Mouse (Mus musculus) 3T3-L1 (cell line): ENCODE results near the gene Gm11172.
A peak's percentile ranks its signal among the peaks of the same experiment; 100 is the strongest.

Source experiments
- DNase-seq: peaks from one replicate; pipeline ENCODE4 v3.0.0-alpha.2; 2015; ENCODE audit warnings: low read depth, low spot score

Gm11172 gene

DNA sequence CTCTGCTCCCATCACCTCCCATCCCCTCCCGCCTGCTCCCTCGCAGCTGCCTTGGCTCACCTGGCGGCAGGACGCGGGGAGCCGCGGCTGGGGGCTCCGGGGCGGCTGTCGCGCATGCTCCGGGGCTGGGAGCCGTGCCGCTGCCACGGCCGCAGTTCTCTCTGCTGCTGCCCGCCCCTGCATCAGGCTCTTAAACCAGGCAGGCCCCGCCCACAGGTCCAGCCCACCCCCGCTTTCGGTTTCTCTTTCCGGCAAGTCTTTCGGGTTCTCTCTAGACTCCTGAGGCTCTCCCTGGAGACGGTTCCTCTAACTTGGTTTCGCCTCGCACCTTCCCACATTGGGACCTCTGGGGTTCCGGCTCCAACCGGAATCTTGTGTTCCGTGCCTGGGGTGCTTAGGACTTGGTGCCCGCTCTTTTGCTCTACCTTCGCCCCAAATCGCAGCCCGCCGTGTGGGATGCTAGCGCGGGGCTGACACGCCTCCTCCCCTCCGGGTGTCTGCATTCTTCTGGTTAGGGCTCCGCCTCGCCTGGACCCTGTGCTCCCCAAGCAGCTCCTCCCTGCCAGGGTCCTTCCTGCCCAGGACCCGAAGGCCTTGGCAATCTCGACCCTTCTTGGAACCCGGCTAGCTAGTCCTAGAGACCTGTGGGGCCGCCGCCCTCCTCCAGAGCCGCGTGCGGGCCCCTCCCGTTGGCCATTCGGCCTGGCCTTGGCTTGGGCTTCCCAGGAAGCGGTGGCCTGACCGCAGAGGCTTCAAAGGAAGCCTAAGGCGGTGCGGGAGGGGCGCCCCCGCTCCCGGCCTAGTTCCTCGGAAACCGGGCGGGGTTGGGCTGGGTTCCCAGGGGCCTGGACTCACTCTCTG is 27.1 kb upstream of the Gm11172 start, which contains the start of gene Socs1:
Gene Socs1, minus strand, starts transcription at position 166 of the 861 bp plus-strand sequence.
- peak; percentile 99 for DNase-seq

DNA sequence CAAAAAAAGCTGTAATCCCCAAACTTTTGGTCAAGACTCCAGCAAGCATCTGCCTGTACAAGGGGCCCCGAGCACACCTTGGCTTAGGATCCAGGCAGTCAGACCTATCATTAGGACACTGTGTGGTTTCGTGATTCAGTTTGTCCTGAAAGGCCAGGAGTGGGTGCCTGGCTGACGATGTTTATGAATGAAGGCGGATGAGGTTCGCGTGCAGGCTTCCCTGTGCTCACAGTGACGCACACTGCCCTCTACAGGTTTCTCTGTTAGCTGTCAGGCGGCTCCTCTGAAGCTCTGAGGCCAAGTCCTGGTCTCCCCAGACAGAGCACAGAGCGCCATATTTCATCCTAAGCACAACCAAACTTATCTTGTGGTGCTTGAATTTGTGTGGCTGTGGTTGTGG is 26.4 kb upstream of the Gm11172 start:
- peak; percentile 99 for DNase-seq

DNA sequence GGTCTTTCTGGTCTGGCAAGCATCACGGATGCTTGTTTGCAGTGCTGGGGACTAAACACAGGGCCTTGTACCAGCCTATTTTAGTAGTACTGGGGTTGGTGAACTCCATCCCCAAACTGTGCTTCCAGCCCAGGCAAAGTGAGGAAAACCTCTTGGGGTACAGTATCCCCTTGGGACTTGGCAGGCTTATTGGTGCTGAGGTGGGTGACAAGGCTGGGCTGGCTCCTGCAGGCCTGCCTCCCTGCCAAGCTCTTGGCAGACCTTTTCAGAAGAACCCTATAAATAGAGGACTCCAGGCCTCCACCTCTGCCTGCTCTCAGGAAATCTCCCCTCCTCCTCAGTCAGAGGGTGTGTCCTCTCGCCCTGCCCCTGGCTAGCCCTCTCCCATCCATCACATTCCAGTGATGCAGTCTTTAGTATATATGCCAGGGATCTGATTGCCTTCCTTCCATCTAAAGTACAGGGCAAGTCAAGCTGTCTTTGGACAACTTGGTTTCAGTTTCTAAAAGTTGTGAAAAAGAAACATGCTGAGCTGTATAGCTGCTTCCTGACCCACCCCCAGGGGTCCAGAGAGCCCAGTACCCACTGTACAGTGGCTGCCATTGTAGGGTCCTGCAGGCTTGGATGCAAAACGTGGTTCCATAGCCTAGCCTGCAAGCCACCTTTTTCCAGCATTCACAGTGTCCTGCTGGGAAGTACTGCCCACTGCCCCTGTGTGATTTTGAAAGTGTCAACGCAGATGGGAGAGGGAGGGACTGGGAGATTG is 25.8 kb upstream of the Gm11172 start:
- DNase-seq, result peak; percentile 85

DNA sequence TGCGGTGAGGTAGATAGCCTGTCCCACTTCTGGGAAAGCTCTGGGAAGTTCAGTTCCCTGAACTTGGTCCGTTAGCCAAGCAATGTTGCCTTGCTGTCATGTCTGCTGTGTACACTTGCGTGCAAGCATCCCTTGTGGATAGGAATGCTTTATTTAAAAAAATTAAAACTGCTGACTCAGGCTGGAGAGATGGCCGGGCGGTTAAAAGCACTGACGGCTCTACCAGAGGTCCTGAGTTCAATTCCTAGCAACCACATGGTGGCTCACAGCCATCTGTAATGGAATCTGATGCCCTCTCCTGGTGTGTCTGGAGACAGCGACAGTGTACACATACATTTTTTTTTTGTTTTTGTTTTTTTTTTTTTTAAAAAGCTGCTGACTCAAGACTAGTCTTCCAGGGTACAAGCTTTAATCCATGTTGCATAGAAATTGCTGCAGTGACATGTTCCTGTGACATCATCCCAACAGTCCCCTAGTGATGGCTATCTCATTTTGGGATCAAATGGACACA is 25.1 kb upstream of the Gm11172 start:
- DNase-seq, result peak; percentile 54

DNA sequence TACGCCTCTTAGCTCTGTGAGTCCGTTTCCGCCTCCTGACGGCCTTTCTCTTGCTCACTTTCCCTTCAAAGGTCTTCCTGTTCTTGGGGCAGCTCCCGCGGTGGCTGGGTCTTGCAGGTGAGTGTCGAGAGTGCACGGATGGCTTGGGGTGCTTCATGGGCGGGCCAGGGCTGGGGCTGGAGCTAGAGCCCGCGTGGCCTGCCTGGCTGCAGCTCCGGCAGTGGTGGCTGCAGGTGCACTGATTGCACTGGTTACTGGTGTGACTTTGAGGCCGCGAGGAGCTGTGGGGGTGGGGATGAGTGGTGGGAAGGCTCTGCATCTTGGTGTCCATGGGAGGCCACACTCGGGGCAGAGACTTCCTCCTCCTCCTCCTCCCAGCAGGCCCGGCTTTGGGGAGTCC is 24.4 kb upstream of the Gm11172 start, which contains the start of gene Tnp2:
Gene Tnp2, minus strand, starts transcription at position 390 of the 400 bp plus-strand sequence.
- DNase-seq, result no peak

DNA sequence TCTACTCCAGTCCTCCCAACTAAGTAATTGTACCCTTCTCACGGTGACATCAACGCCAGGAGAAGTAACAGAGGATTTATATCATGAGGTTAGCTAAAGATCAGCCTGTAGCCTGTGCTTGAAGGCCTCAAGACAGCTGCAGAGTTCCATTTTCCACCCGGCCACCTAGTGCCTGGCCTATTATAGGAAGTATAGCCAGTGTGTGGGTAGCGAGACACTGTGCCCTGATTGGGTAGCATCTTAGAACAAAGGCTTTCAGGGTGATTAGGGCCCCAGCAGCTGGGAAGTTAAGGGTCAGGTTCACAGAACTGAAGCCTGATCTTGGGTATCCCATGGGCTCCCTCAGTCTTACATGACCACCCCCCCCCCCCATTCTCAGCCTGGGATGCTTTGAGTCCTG is 23.8 kb upstream of the Gm11172 start:
- no peak for DNase-seq

DNA sequence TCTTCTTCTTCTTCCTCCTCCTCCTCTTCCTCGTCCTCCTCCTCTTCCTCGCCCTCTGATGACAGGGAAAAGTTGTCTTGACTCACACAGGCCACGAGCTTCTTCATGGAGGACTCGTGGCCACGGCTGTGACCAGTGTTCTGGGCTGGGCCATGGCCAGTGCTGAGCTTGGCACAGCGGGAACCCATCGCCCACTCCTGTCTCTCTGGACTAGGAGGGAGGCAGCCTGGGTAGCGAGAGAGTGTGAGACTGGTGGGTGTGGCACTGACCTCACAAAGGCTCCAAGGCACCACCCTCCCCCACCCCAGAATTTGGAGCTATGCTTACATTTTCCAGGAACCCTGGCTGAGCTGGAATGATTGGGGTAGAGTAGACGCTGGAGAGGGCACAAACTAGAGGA is 22.0 kb upstream of the Gm11172 start, which contains the start of gene Prm3:
Gene Prm3, minus strand, starts transcription at position 213 of the 400 bp plus-strand sequence.
- no peak for DNase-seq

DNA sequence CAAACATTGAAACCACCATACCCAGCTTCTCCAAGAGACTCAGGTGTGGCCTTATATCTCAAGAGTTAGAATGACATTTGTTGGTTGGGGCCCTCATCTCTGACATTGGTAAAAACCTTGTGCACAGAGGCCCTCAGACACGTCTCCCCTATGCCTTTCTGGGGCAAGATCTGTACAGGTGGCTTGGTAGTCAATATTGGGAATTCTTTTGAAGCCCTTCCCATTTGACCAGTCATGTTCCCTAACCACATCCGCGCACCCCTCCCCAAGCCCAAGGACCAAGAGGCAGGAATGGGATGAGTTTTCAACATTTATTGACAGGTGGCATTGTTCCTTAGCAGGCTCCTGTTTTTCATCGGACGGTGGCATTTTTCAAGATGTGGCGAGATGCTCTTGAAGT is 16.7 kb upstream of the Gm11172 start, which contains the start of gene Prm2:
Gene Prm2, minus strand, starts transcription at position 101 of the 400 bp plus-strand sequence.
- DNase-seq, result no peak

DNA sequence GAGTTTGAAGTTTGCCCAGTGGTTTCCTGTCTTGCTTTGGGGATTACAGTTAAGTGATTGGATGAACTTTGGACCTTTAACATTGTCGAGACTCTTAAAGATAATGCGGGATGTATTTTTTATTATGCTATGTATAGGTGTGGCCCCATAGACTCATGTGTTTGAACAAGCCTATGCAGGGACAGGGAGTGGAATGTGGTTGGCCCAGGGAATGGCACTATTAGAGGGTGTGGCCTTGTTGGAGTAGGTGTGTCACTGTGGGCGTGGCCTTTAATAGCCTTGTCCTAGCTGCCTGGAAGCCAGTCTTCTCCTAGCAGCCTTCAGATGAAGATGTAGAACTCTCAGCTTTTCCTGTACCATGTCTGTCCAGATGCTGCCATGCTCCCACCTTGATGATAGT is 10.3 kb upstream of the Gm11172 start:
- DNase-seq, result peak; percentile 28

DNA sequence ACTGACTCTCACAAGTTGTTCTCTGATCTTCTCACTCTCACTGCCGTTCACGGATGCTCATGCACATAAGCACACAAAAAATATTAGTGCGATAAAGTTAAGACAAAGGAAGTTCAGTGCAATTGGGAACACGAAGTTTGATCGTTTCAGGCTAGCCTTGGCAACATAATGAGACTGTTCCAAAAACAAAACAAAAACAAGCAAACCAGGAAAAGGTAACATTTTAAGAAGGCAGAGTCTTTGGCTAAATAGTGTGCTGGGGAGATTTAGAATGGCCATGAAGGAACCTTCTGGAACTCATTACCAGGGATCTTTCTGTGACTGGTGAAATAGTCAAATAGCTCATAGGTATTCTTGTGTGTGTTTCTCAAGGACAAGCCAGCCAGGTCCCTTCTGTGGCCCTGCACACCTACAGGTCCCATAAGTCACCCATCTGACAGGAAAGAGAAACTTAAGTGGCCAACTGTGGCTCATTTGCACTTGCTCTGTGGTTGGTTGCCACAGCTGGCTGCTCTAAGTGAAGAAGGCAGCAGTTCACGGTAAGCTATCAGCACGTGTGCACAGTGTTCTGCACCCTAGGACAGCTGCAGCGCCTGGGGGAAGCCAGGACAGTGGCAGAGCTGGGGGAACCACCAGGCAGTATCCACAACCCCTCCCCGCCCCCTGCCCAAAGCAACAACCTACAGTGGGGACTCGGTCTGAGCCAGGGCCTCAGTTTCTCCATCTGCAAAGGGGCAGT is 6.8 kb upstream of the Gm11172 start, which contains the start of gene Prm1:
Gene Prm1, minus strand, starts transcription at position 51 of the 739 bp plus-strand sequence.
- DNase-seq, result no peak

DNA sequence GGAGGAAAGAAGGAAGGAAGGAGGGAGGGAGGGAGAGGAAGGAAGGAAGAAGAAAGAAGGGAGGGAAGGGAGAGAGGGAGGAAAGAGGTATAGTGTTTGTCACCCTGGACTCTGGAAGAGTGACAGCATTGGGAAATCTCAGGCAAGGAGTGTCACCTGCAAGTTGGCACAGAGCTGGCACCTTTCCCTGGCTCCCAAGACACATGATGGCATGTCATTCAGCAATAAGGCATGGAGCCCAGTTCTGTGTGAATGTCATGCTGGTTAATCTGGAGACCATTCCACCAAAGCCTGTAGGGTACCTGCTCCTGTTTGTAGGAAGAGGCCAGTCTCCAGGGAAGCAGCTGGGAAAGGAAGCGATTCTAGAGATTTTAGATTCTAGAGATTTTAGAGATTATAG is 2.3 kb upstream of the Gm11172 start:
- DNase-seq, result no peak

DNA sequence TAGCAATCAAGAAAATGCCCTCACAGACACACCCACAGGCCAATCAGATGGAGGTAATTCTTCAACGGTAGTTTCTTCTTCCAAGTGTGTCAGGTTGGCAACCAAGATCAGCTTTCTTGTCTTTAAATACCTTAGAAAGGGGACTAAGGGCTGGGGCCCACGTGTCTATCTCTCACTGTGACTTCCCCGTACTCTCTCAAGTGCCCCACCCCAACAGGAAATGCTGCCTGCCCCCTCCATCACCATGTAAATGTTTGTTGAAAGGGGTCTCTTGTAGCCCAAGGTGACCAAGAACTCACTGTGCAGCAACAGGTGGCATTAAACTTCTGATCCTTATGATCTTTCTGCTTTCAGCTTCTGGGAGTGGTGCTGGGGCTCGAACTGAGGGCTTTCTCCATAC is 1.0 kb downstream of the Gm11172 start:
- DNase-seq, result no peak

DNA sequence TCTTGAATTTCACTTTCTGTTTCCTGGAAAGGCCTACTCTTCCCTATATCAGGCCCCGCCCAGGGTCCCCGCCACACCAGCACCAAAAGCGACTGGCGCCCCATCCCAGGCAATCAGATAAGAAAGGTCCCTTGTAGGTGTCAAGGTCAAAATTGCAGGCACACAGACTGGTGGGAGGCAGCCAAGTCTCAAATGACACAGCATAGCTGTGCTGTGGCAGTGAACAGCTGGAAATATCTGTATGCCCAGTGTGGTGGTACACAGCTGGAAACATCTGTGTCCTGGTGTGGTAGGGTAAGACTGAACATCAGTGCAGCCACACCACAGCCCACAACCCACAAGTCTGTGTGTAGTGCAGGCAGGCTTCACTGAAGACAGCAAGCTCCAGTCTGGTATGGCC is 2.1 kb downstream of the Gm11172 start:
- DNase-seq, result no peak

DNA sequence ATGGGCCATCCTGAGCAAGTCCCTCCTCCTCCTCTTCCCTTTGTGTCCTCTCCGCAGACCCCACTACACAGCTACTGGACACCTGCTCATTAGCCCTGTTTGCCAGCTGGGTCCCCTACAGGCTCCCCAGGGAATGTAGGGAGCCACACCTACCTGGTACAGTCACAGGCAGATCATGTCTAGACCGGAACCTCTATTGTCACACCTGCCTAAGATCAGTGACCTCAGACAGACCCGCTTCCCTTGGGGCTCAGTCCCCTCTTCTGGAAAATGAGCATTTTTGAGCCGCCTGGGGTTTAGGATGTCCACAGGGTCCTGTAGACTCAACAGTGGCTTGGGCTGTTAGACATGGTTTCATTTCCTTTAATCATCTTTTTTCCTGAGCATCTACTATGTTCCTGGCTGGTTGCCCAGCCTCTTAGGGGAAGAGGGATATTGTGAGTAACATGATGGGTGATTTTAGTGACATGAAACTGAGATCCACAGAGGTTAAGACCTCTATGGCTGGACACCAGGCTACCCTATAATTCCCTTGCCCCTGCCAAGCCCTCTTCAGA is 5.9 kb downstream of the Gm11172 start:
- DNase-seq, result no peak

DNA sequence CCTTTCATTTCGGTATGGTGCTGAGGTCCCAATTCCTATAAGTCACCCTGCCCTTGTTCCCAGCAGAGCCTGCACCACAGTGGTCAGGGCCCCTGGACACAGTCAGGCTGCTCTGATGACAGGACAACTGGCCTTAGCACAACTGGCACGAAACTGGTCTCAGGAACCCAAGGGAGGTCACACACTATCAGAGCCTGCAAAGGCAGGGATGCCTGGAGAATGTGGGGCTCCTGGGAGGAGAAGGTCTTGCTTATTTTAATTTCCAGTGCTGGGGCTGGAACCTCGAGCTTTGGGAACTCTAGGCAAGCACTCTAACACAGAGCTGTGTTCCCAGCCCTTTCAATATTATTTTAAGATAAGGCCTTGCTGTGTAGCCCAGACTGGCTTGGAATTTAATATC is 7.3 kb downstream of the Gm11172 start:
- DNase-seq, result no peak

DNA sequence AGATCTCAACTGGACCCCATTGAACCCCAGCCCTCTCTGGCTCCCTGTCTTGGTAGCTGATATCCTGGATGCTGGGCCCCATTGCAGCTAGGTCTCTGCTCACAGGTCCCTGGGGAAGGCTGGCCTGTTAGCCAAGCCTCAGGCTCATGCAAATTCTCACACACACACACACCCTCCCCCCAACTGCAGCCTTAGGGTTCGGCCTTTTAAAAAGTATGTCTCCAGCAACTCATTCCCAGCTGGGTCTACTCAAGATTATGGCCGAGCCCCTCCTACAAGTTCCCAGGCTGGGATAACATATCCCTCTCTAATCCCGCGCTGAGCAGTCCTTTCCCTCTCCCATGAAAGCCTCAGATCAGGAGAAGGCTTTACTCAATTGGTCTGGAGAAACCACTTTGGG is 8.7 kb downstream of the Gm11172 start:
- DNase-seq, result no peak

DNA sequence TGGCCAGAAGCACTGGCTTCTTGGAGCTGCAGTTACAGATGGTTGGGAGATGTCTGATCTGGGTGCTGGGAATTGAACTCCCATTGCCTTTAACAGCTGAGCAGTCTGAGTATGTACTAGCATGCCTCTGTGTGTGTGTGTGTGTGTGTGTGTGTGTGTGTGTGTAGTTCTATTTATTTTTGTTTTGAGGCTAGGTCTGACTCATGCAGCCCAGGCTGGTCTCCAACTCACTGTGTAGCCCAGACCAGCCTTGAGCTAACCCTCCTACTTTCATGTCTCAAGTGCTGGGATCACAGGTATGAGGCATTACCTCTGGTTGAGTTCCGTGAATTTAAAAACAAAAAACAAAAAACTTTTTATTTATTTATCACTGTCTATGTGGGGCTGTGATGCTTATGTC is 11.8 kb downstream of the Gm11172 start:
- peak; percentile 70 for DNase-seq

DNA sequence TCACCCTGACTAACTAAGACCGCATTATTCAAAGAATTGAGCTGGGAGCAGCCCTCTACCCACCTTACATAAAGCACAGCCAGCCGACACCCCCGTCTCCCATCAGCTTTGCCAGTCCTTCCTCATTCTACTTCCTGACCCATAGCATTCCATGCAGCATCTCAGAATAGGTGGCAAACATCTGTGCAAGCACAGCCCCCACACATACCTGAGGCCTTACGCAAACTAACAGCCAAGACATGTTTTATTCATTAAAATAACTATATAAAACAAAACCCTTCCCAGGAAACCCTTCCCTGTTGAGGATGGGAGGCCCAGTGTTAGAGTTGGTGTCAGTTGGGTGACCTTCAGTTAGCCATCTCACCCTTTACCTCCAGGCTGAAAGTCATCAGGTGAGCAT is 13.1 kb downstream of the Gm11172 start:
- DNase-seq, result no peak

DNA sequence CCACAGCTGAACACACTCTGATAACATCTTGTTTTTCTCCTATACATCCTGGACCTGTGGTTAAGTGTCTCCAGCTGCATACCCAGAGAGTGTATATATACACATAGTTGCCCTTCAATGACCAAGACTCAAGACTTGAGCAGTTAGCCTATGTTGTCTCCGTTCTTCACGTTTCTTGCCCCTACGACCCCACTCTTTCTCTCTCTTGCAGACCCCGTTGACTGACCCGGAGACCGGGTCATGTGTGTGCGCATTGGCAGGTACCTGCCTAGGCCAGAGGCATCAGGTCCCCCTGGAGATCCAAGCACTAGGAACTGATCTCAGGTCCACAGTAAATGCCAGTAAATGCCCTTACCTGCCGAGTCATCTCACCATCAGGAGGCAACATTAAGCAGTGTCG is 14.6 kb downstream of the Gm11172 start:
- no peak for DNase-seq

DNA sequence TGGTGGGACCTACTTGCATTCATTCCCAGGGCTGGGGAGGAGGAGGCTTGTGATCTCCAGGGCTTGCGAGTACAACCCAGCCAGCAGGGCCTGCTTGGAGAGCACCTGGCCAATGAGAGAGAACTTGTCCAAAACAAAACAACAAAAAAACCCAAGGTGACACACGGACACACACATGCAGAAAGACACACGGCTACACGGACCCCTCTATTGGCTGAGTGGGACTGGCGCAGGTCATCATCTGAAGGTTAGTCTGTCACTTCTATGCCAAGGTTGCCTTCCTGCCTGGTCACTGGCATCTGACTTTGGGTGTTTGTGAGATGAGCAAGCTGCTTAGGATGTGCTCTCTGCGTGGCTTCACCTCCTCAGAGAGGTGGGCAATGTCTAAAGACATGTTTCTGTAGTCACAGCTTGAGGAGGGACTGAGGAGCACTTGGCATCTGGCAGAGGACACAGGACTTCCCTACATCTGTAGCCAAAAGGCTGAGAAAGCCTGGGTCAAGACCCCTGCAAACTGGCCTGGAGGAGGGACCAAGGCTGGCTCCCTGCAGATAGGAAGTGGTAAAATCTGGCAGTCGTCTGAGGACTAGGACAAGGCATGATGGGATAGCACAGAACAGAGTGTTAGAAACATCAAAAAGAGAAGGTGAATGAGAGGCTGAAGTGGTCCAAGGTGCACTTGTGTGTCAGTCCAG is 15.2 kb downstream of the Gm11172 start:
- DNase-seq, result no peak

DNA sequence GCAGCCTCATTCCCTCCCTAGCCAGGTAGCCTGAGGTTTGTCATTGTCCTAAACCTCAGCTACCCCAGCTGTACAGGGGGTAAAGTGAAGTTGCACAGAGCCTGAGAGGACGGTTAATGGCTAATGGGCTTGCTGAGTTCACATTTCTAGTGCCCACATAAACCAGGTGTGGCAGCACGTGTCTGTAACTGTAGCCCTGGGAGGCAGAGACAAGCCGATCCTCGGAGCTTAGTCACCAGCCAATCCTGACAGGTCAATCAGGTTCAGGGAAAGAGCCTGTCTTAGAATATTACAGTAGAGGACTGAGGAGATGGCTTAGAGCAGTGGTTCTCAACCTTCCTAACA is 15.7 kb downstream of the Gm11172 start:
- no peak for DNase-seq
